8 mouse cellular contexts compared by ENCODE assay signal in the genomic region with DNA sequence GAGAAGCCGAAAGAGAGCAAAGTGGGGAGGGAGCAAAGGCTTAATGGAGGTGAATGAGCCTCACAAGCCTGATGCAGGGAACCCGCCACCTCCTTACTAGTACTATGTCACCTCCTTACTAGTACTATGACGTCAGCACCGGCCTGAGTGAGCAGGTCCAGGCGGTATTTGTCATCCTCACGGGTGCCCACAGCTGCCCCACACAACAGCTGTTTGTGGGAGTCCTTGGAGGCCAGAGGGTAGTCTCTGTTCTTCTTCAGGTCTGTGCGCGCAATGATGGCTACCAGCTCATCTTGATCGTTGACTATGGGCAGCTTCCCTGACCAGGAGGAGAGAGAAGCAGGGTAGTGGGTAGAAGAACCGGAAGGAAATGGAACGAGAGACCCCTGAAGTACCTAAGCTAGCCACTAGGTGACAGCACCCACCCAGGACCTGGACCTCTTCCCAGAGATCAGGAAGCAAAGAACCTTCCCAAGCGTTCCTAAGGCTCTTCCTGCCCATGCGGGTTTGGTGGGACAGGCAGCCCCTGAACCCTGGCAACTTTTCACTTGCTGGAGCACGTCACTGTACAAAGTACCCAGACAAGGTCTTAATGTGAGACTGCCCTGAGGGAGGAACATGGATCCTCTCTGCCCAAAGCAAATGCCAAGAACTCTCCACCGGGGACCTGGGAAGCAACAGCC. TPM values are rescaled to one million over a fixed set of nuclear protein-coding genes. Genes with fewer than 3 reads are reported as not detected.
DNase-seq lines count a peak whose midpoint lies in the region; ATAC-seq and TF ChIP-seq lines count a peak whose summit lies in the region.

No protein-coding gene starts in this region.

- peak; percentile 78 for TF ChIP-seq CTCF in cerebellum, adult 2 months (IDR thresholded peaks at IDR 0.05; ENCODE audit: borderline replicate concordance, insufficient read depth, low read depth, low read length)
- peak; percentile 94 for TF ChIP-seq CTCF in bone marrow macrophage, adult 2 months (IDR thresholded peaks at IDR 0.05; ENCODE audit: low read depth, low read length)
- TF ChIP-seq CTCF in intestine, postnatal 0 days (IDR thresholded peaks at IDR 0.05; ENCODE audit: low read depth), result peak; percentile 97

- H3K36me3 ChIP-seq in intestine, postnatal 0 days (ENCODE audit: control insufficient read depth, insufficient read depth), result peaks cover 17% of the 10 kb centered on the region
- peaks cover 5% of the 10 kb centered on the region; the same call in 1 of the 2 replicates for H3K36me3 ChIP-seq in stomach, embryonic 16.5 days (ENCODE audit: control insufficient read depth, insufficient read depth, low read length)

- 54% methylated on average over 15 of the region's 15 CpGs for WGBS in cerebellum, adult 2 months
- WGBS in intestine, postnatal 0 days, result 53% methylated on average over 15 of the region's 15 CpGs
- 56% methylated on average over 15 of the region's 15 CpGs for WGBS in stomach, embryonic 16.5 days

- H3K4me3 ChIP-seq in cerebellum, adult 2 months (replicated peaks; ENCODE audit: insufficient read depth, low read depth, low read length), result no peak overlapping the region
- H3K4me3 ChIP-seq in bone marrow macrophage, adult 2 months (ENCODE audit: insufficient read depth, low read length), result no peak overlapping the region
- no peak overlapping the region for H3K4me3 ChIP-seq in intestine, postnatal 0 days (ENCODE audit: low read depth, low read length)
- H3K4me3 ChIP-seq in stomach, embryonic 16.5 days (replicated peaks; ENCODE audit: low read length), result no peak overlapping the region

- H3K27ac ChIP-seq in cerebellum, adult 2 months (ENCODE audit: insufficient read depth, low read length), result no peak overlapping the region
- no peak overlapping the region for H3K27ac ChIP-seq in bone marrow macrophage, adult 2 months (ENCODE audit: insufficient read depth, low read depth, low read length)
- no peak overlapping the region for H3K27ac ChIP-seq in intestine, postnatal 0 days (ENCODE audit: low read depth, low read length)
- H3K27ac ChIP-seq in stomach, embryonic 16.5 days (ENCODE audit: low read length), result no peak overlapping the region

- H3K27me3 ChIP-seq in cerebellum, adult 2 months (ENCODE audit: control insufficient read depth, insufficient read depth, low read length), result no peaks in the 10 kb centered on the region
- no peaks in the 10 kb centered on the region for H3K27me3 ChIP-seq in intestine, postnatal 0 days (replicated peaks; ENCODE audit: control insufficient read depth, insufficient read depth, low read length)
- no peaks in the 10 kb centered on the region for H3K27me3 ChIP-seq in stomach, embryonic 16.5 days (ENCODE audit: control insufficient read depth, insufficient read depth, low read length)

- DNase-seq in cerebellum, adult 2 months, result no peak
- no peak for DNase-seq in cerebellum, adult 9-11 months
- DNase-seq in B cell, adult 2 months, result peak; percentile 47 to 50
- peak; percentile 66 for DNase-seq in forelimb bud, embryonic 11.5 days (ENCODE audit: low read depth, low spot score)
- peak; percentile 56 for DNase-seq in lung, postnatal 25 days (ENCODE audit: low spot score)

- no peak for ATAC-seq in intestine, postnatal 0 days
- ATAC-seq in stomach, embryonic 16.5 days (ENCODE audit: insufficient read depth, low FRiP score), result peak; percentile 32; the same call in 1 of the 2 replicates

- H3K9me3 ChIP-seq in intestine, postnatal 0 days (ENCODE audit: control insufficient read depth), result no peaks in the 10 kb centered on the region
- no peaks in the 10 kb centered on the region for H3K9me3 ChIP-seq in stomach, embryonic 16.5 days (replicated peaks; ENCODE audit: control insufficient read depth, low read length)

- no peak for TF ChIP-seq POLR2A in cerebellum, adult 2 months (IDR thresholded peaks at IDR 0.05; ENCODE audit: borderline replicate concordance, insufficient read depth, low read length)
- TF ChIP-seq POLR2A in bone marrow macrophage, adult 2 months (IDR thresholded peaks at IDR 0.05; ENCODE audit: borderline replicate concordance, low read depth, low read length), result no peak

- no peaks in the 10 kb centered on the region for H3K4me1 ChIP-seq in cerebellum, adult 2 months (ENCODE audit: control insufficient read depth, insufficient read depth, low read length)
- peaks cover 7% of the 10 kb centered on the region for H3K4me1 ChIP-seq in bone marrow macrophage, adult 2 months (ENCODE audit: control insufficient read depth, insufficient read depth, low read length)
- no peaks in the 10 kb centered on the region for H3K4me1 ChIP-seq in intestine, postnatal 0 days (replicated peaks; ENCODE audit: control insufficient read depth, insufficient read depth, low read length)
- no peaks in the 10 kb centered on the region; the same call in 1 of the 2 replicates for H3K4me1 ChIP-seq in stomach, embryonic 16.5 days (ENCODE audit: control insufficient read depth, insufficient read depth, low read length)

- H3K4me2 ChIP-seq in intestine, postnatal 0 days (replicated peaks; ENCODE audit: low read depth), result 0 out of 2 replicates have a peak overlapping the region, but pooled peaks have one; percentile 35
- no peak overlapping the region for H3K4me2 ChIP-seq in stomach, embryonic 16.5 days (ENCODE audit: low read depth, low read length)

- no peak overlapping the region for H3K9ac ChIP-seq in intestine, postnatal 0 days (ENCODE audit: low read depth, low read length)
- no peak overlapping the region for H3K9ac ChIP-seq in stomach, embryonic 16.5 days (ENCODE audit: low read length)

RNA-seq across cellular contexts. Expression of a gene that starts 11.1 kb away (rescaled TPM):
- polyA plus RNA-seq in cerebellum, adult 2 months (2012; rRNA removed), result 52.9 and 54.3 TPM in 2 replicates
- 32.8 and 35.0 TPM in 2 replicates for polyA plus RNA-seq in bone marrow macrophage, adult 2 months (2012; ENCODE audit: insufficient read depth, insufficient read length, missing spikeins)
- 10.6 and 11.7 TPM in 2 replicates for polyA plus RNA-seq in intestine, postnatal 0 days (2015; fragmentation: Nextera tagmentation; extraction: Ambion mirVana)
- polyA plus RNA-seq in stomach, embryonic 16.5 days (2015; fragmentation: Nextera tagmentation; extraction: Ambion mirVana), result 43.4 and 43.7 TPM in 2 replicates

RNA-seq across cellular contexts. Expression of a gene that starts 25.7 kb away (rescaled TPM):
- polyA plus RNA-seq in cerebellum, adult 2 months (2012; rRNA removed), result 5.4 and 5.5 TPM in 2 replicates
- polyA plus RNA-seq in bone marrow macrophage, adult 2 months (2012; ENCODE audit: insufficient read depth, insufficient read length, missing spikeins), result not detected in 2 replicates
- polyA plus RNA-seq in intestine, postnatal 0 days (2015; fragmentation: Nextera tagmentation; extraction: Ambion mirVana), result 0.23 and 0.29 TPM in 2 replicates
- 0.30 and 0.31 TPM in 2 replicates for polyA plus RNA-seq in stomach, embryonic 16.5 days (2015; fragmentation: Nextera tagmentation; extraction: Ambion mirVana)

RNA-seq across cellular contexts. Expression of a gene that starts 40.3 kb away (rescaled TPM):
- polyA plus RNA-seq in cerebellum, adult 2 months (2012; rRNA removed), result 44.2 and 45.7 TPM in 2 replicates
- 42.5 and 43.8 TPM in 2 replicates for polyA plus RNA-seq in bone marrow macrophage, adult 2 months (2012; ENCODE audit: insufficient read depth, insufficient read length, missing spikeins)
- polyA plus RNA-seq in intestine, postnatal 0 days (2015; fragmentation: Nextera tagmentation; extraction: Ambion mirVana), result 9.8 and 12.2 TPM in 2 replicates
- 28.3 and 29.4 TPM in 2 replicates for polyA plus RNA-seq in stomach, embryonic 16.5 days (2015; fragmentation: Nextera tagmentation; extraction: Ambion mirVana)

Comparison
In these comparisons a context has a peak if more than half of its experiments do, and no peak if none do; other contexts are left out.
1. DNase-seq: peak in B cell, adult 2 months (2 of 2), forelimb bud, embryonic 11.5 days (single experiment) and lung, postnatal 25 days (single experiment); none in cerebellum, adult 2 months (0 of 2) and cerebellum, adult 9-11 months (single experiment).
2. Peak in every context shown above with its lines, with median percentiles within 50 percentile points of each other: CTCF ChIP-seq.